Mouse (Mus musculus) CH12.LX (cell line): ENCODE data around the gene Rhobtb3. TPM values are rescaled to one million over a fixed set of nuclear protein-coding genes. Genes with fewer than 3 reads are reported as not detected.

Source experiments
- DNase-seq: peaks from one replicate; pipeline ENCODE4 v3.0.0-alpha.2; 2013; ENCODE audit errors: extremely low read depth
- H3K27ac ChIP-seq: 2 replicates; pipeline ENCODE4 v1.5.1; 2012; ENCODE audit warnings: low read depth, mild to moderate bottlenecking, control low read depth, moderate library complexity; ENCODE audit not compliant: insufficient read depth
- H3K27me3 ChIP-seq: replicated peaks from 2 replicates; pipeline ENCODE3; 2012; ENCODE audit warnings: inconsistent platforms
- H3K36me3 ChIP-seq, 2 experiments: replicated peaks in 1 of 2; 2 replicates each; pipeline versions ENCODE3 to v1.6.1; 2012; ENCODE audit warnings: inconsistent platforms in 1 of 2, low read length in 1 of 2, mild to moderate bottlenecking in 1 of 2, mixed read lengths in 1 of 2, moderate library complexity in 1 of 2; ENCODE audit not compliant: control insufficient read depth in 1 of 2, insufficient read depth in 1 of 2
- H3K4me1 ChIP-seq, 2 experiments: 2 replicates each; pipeline ENCODE4 v1.6.1; 2012; ENCODE audit warnings: inconsistent platforms in 1 of 2, moderate library complexity in 1 of 2; ENCODE audit not compliant: insufficient read depth in 2 of 2, control insufficient read depth in 1 of 2
- H3K4me2 ChIP-seq: 2 replicates; pipeline ENCODE4 v1.6.1; 2012; ENCODE audit warnings: low read depth, mild to moderate bottlenecking, control low read depth; ENCODE audit not compliant: poor library complexity, insufficient read depth, severe bottlenecking
- H3K4me3 ChIP-seq, 3 experiments: fragments of 150-350 bp in 1 of 3; sonication (generic) in 1 of 3; replicated peaks in 1 of 3; 2 replicates each; pipeline versions ENCODE3 to v1.5.1; 2011 to 2012; ENCODE audit warnings: low read depth in 2 of 3, low read length in 2 of 3, mild to moderate bottlenecking in 2 of 3, moderate library complexity in 2 of 3, control low read depth in 1 of 3, improper control_type of control experiment in 1 of 3, inconsistent platforms in 1 of 3, mixed read lengths in 1 of 3; ENCODE audit not compliant: poor library complexity in 1 of 3
- H3K79me2 ChIP-seq: replicated peaks from 2 replicates; pipeline ENCODE4 v1.6.1; 2012; ENCODE audit warnings: mild to moderate bottlenecking, moderate library complexity; ENCODE audit not compliant: control insufficient read depth, poor library complexity, insufficient read depth, severe bottlenecking; ENCODE audit errors: extremely low read depth
- H3K9ac ChIP-seq: 2 replicates; pipeline ENCODE4 v1.6.1; 2012; ENCODE audit warnings: low read depth, mild to moderate bottlenecking, control low read depth, moderate library complexity; ENCODE audit not compliant: insufficient read depth
- H3K9me3 ChIP-seq: replicated peaks from 2 replicates; pipeline ENCODE3; 2012; ENCODE audit warnings: low read length, inconsistent platforms, mixed read lengths
- HCFC1 ChIP-seq: IDR thresholded peaks from 2 replicates; pipeline ENCODE4 v1.6.1; 2012; ENCODE audit warnings: low read depth, mild to moderate bottlenecking, inconsistent platforms, low read length, improper control_type of control experiment
- JUN ChIP-seq: IDR thresholded peaks from 2 replicates; pipeline ENCODE4 v1.6.1; 2011; ENCODE audit warnings: low read depth, mild to moderate bottlenecking, low read length, improper control_type of control experiment, moderate library complexity; ENCODE audit not compliant: insufficient read depth
- JUND ChIP-seq: conservative IDR thresholded peaks from 2 replicates; pipeline ENCODE4 v1.6.1; 2011; ENCODE audit warnings: low read depth, low read length, improper control_type of control experiment
- MAFK ChIP-seq: IDR thresholded peaks from 2 replicates; pipeline ENCODE4 v1.6.1; 2011; ENCODE audit warnings: low read length, improper control_type of control experiment; ENCODE audit not compliant: insufficient replicate concordance
- MEF2A ChIP-seq: IDR thresholded peaks from 2 replicates; pipeline ENCODE4 v1.6.1; 2014; ENCODE audit warnings: low read depth, mild to moderate bottlenecking, inconsistent platforms, low read length, improper control_type of control experiment, borderline replicate concordance
- MXI1 ChIP-seq: IDR thresholded peaks from 2 replicates; pipeline ENCODE4 v1.6.1; 2011; ENCODE audit warnings: mild to moderate bottlenecking, low read depth, low read length, improper control_type of control experiment
- MYC ChIP-seq: IDR thresholded peaks from 2 replicates; pipeline ENCODE4 v1.6.1; 2011; ENCODE audit warnings: low read depth, mild to moderate bottlenecking, improper control_type of control experiment, low read length
- NELFE ChIP-seq: IDR thresholded peaks from 2 replicates; pipeline ENCODE4 v1.6.1; 2011; ENCODE audit warnings: low read depth, low read length, improper control_type of control experiment
- NRF1 ChIP-seq: IDR thresholded peaks from 2 replicates; pipeline ENCODE4 v1.6.1; 2014; ENCODE audit warnings: low read depth, mild to moderate bottlenecking, inconsistent platforms, low read length, improper control_type of control experiment, moderate library complexity
- PAX5 ChIP-seq: IDR thresholded peaks from 2 replicates; pipeline ENCODE4 v1.6.1; 2012; ENCODE audit warnings: low read length, inconsistent platforms, mixed read lengths
- POLR2A ChIP-seq: IDR thresholded peaks from 2 replicates; pipeline ENCODE4 v1.6.1; 2011; ENCODE audit warnings: low read depth, mild to moderate bottlenecking, improper control_type of control experiment, low read length
- POLR2AphosphoS2 ChIP-seq: IDR thresholded peaks from 2 replicates; pipeline ENCODE4 v1.6.1; 2011; ENCODE audit warnings: low read depth, low read length, improper control_type of control experiment
- RAD21 ChIP-seq: IDR thresholded peaks from 2 replicates; pipeline ENCODE4 v1.6.1; 2011; ENCODE audit warnings: low read depth, mild to moderate bottlenecking, low read length, improper control_type of control experiment, moderate library complexity
- SIN3A ChIP-seq: IDR thresholded peaks from 2 replicates; pipeline ENCODE4 v1.6.1; 2012; ENCODE audit warnings: low read length, improper control_type of control experiment, inconsistent platforms
- SMC3 ChIP-seq: IDR thresholded peaks from 2 replicates; pipeline ENCODE4 v1.6.1; 2011; ENCODE audit warnings: low read depth, low read length, improper control_type of control experiment
- TBP ChIP-seq: conservative IDR thresholded peaks from 2 replicates; pipeline ENCODE4 v1.6.1; 2011; ENCODE audit warnings: low read depth, low read length, improper control_type of control experiment
- USF1 ChIP-seq: IDR thresholded peaks from 2 replicates; pipeline ENCODE4 v1.6.1; 2014; ENCODE audit warnings: low read depth, mild to moderate bottlenecking, inconsistent platforms, low read length, improper control_type of control experiment
- USF2 ChIP-seq: conservative IDR thresholded peaks from 2 replicates; pipeline ENCODE4 v1.6.1; 2011; ENCODE audit warnings: low read depth, low read length, improper control_type of control experiment
- ZC3H11A ChIP-seq: IDR thresholded peaks from 2 replicates; pipeline ENCODE4 v1.6.1; 2012; ENCODE audit warnings: low read depth, mild to moderate bottlenecking, inconsistent platforms, low read length, improper control_type of control experiment
- ZMIZ1 ChIP-seq: IDR thresholded peaks from 2 replicates; pipeline ENCODE4 v1.6.1; 2012; ENCODE audit warnings: low read depth, mild to moderate bottlenecking, inconsistent platforms, low read length, improper control_type of control experiment
- ZNF384 ChIP-seq: IDR thresholded peaks from 2 replicates; pipeline ENCODE4 v1.6.1; 2012; ENCODE audit warnings: low read depth, low read length, improper control_type of control experiment, inconsistent platforms
- dilution Hi-C: fragments of 300-500 bp; cut with MboI; formaldehyde crosslinking; loops from 2 replicates; pipeline ENCODE4 v1.14.3; 2020; ENCODE audit warnings: low sequenced_read_pairs; ENCODE audit not compliant: extremely low pct_unique_long_range_greater_than_20kb, extremely low pct_ligation_motif_present
- in situ Hi-C: fragments of 300-500 bp; cut with MboI; formaldehyde crosslinking; loops from 3 replicates; pipeline ENCODE4 v1.14.3; 2019; ENCODE audit warnings: low sequenced_read_pairs, low pct_ligation_motif_present, low pct_unique_long_range_greater_than_20kb, mixed read lengths
- polyA plus RNA-seq: library from polyadenylated mRNA; unstranded; fragments of >175 nt; gene quantifications from 2 replicates; pipeline ENCODE4 v1.2.1, GENCODE M21; 2012; ENCODE audit warnings: low read depth; ENCODE audit not compliant: insufficient read length
- total RNA-seq, 2 experiments: library from RNA; depleted of rRNA; stranded (reverse); fragments of 300-350 nt in 1 of 2; fragments of >200 nt in 1 of 2; gene quantifications; 2 replicates each; pipeline ENCODE4 v1.2.3; 2012 to 2014

The Rhobtb3 gene
- total and polyA plus RNA-seq, 3 experiments = 2.0 to 3.6 (median 3.4) TPM

DNA sequence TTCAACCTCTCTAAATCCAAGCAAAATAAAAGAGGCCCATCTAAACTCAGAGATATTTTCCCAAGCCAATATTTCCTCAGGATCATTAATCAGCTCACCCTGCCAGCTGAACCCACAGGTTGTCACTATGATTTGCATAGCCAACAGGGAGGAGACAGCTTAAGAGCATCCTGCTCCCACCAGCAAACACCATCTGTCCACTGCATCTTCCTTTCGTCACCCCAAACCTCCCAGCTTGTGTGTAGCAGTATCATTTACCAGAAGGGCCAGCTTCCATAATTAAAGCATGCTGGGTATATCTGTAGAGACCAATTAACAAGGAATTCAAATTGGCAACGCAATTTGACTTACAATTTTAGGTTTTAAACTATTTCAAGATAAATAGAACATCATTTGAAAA is 63.2 kb downstream of the Rhobtb3 start:
- no peak for DNase-seq
- in situ Hi-C loops = loop anchor here (5.0 to 25.0 kb wide), 2 partner anchors 658 to 1018 kb away; no protein-coding TSS in a partner anchor
- dilution Hi-C loops = no loop called here

GRCm38 (mm10) chr13:75879756-75880155 is 64.0 kb downstream of the Rhobtb3 start:
- H3K27ac ChIP-seq = no peak overlapping the region
- H3K4me2 ChIP-seq = no peak overlapping the region
- dilution Hi-C loops (no loop called here), in situ Hi-C loops (loop anchor here (5.0 to 25.0 kb wide), 2 partner anchors 657 to 1017 kb away; no protein-coding TSS in a partner anchor)
- TF ChIP-seq NELFE (no peak), POLR2AphosphoS2 (no peak), JUN (no peak), RAD21 (no peak), ZMIZ1 (no peak), MAFK (no peak), HCFC1 (no peak), PAX5 (no peak), ZC3H11A (no peak), TBP (no peak)
- H3K79me2 ChIP-seq = no peaks in the 10 kb centered on the region
- peaks cover 4 to 32% of the 10 kb centered on the region in 2 experiments; a peak in 3 of 4 replicates for H3K4me1 ChIP-seq
- H3K9ac ChIP-seq = no peak overlapping the region
- no peaks in the 10 kb centered on the region for H3K27me3 ChIP-seq
- H3K4me3 ChIP-seq = no peak overlapping the region
- no peaks in the 10 kb centered on the region for H3K36me3 ChIP-seq
- no peak for DNase-seq
- peaks cover 1% of the 10 kb centered on the region for H3K9me3 ChIP-seq

More for the DNA sequence above, 63.2 kb downstream of the Rhobtb3 start:
- Histone ChIP-seq H3K9ac (no peak overlapping the region), H3K4me3 (no peak overlapping the region), H3K79me2 (no peaks in the 10 kb centered on the region), H3K4me1 (peaks cover 4 to 32% of the 10 kb centered on the region in 2 experiments; a peak in 3 of 4 replicates), H3K9me3 (peaks cover 2% of the 10 kb centered on the region), H3K27me3 (no peaks in the 10 kb centered on the region), H3K36me3 (no peaks in the 10 kb centered on the region), H3K27ac (no peak overlapping the region), H3K4me2 (no peak overlapping the region)
- TF ChIP-seq POLR2AphosphoS2 (no peak), SIN3A (no peak), RAD21 (no peak), ZNF384 (no peak), ZC3H11A (no peak), USF2 (no peak), USF1 (no peak), MXI1 (no peak), SMC3 (no peak), MEF2A (no peak), MYC (no peak), JUND (no peak), POLR2A (no peak), NRF1 (no peak)
